Mouse (Mus musculus) A20 (cell line): ENCODE data around the gene Hmga1b.
A peak's percentile ranks its signal among the peaks of the same experiment; 100 is the strongest.
"Not testable (repeated sequence)": the region's sequence is repeated elsewhere in the genome, so short reads cannot be mapped to it uniquely, and the experiment has no call there.

Experiments
- DNase-seq: peaks from one replicate; pipeline ENCODE4 v3.0.0-alpha.2; 2011; ENCODE audit warnings: low read depth, low spot score

The Hmga1b gene

GRCm38 (mm10) chr11:120783426-120784063 lies 21.0 kb downstream of the Hmga1b start:
- DNase-seq, result peak; percentile 32

GRCm38 (mm10) chr11:120784064-120784791 lies 21.6 kb downstream of the Hmga1b start, which contains the start of the genes Rfng and Gps1:
Gene Rfng (minus strand): TSS chr11:120784207.
Gene Gps1 (plus strand): TSS chr11:120784272.
- DNase-seq, result peak; percentile 87

GRCm38 (mm10) chr11:120785145-120785544 lies 22.6 kb downstream of the Hmga1b start:
- no peak for DNase-seq

GRCm38 (mm10) chr11:120788460-120788859 lies 25.9 kb downstream of the Hmga1b start:
- not testable (repeated sequence) for DNase-seq

GRCm38 (mm10) chr11:120789355-120789754 lies 26.8 kb downstream of the Hmga1b start:
- no peak for DNase-seq

GRCm38 (mm10) chr11:120789810-120790209 lies 27.2 kb downstream of the Hmga1b start:
- DNase-seq, result no peak

- no peak for DNase-seq
Measured at GRCm38 (mm10) chr11:120792652-120793051, 30.1 kb downstream of the Hmga1b start.

GRCm38 (mm10) chr11:120795756-120796613 lies 33.4 kb downstream of the Hmga1b start, which contains the start of gene Dus1l:
Gene Dus1l (minus strand): TSS chr11:120796403.
- peak; percentile 97 for DNase-seq

- DNase-seq, result no peak
Measured at GRCm38 (mm10) chr11:120796614-120796946, 34.0 kb downstream of the Hmga1b start.

- no peak for DNase-seq
Measured at GRCm38 (mm10) chr11:120798244-120798643, 35.6 kb downstream of the Hmga1b start.

GRCm38 (mm10) chr11:120799316-120799890 lies 36.8 kb downstream of the Hmga1b start:
- no peak for DNase-seq

- DNase-seq, result peak; percentile 88
Measured at GRCm38 (mm10) chr11:120800061-120800904, 37.7 kb downstream of the Hmga1b start.

GRCm38 (mm10) chr11:120804274-120804673 lies 41.7 kb downstream of the Hmga1b start:
- DNase-seq, result no peak

GRCm38 (mm10) chr11:120804769-120805168 lies 42.2 kb downstream of the Hmga1b start:
- DNase-seq, result no peak

GRCm38 (mm10) chr11:120805375-120806298 lies 43.0 kb downstream of the Hmga1b start:
- DNase-seq, result no peak

GRCm38 (mm10) chr11:120808010-120808409 lies 45.4 kb downstream of the Hmga1b start:
- DNase-seq, result no peak

GRCm38 (mm10) chr11:120812068-120812467 lies 49.5 kb downstream of the Hmga1b start:
- DNase-seq, result no peak
